Mouse (Mus musculus) liver, embryonic 14 days (tissue): ENCODE results near the gene 4930432M17Rik. TPM values are rescaled to one million over a fixed set of nuclear protein-coding genes. Genes with fewer than 3 reads are reported as not detected.

Experiments used
- polyA plus RNA-seq: library from polyadenylated mRNA; depleted of rRNA; stranded (reverse); fragments of >200 nt; gene quantifications from 2 replicates; pipeline ENCODE4 v1.2.3, GENCODE M21; 2012; rRNA removed

4930432M17Rik gene
- polyA plus RNA-seq, result not detected in 2 replicates

DNA sequence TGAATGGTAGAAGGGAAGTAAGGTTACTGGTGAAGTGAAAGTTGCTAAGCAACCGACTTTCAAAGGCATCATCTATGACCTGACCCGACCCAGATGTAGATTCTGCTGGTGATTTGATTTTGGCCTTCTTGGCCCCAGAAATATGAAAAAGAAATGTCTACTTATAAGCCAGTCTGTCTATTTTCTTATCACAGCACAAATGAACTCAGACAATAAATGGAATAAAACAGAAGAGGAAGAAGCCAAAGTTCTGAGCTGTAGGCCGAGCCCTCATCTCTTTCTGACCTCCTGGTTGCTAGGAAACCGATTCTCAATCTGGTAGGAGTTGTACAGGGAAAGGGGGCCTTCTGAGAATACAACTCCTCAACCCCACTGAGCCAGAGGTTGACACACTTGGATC is at the start of gene 4930432M17Rik:
Gene 4930432M17Rik, plus strand, starts transcription at position 301 of the 400 bp plus-strand sequence.

DNA sequence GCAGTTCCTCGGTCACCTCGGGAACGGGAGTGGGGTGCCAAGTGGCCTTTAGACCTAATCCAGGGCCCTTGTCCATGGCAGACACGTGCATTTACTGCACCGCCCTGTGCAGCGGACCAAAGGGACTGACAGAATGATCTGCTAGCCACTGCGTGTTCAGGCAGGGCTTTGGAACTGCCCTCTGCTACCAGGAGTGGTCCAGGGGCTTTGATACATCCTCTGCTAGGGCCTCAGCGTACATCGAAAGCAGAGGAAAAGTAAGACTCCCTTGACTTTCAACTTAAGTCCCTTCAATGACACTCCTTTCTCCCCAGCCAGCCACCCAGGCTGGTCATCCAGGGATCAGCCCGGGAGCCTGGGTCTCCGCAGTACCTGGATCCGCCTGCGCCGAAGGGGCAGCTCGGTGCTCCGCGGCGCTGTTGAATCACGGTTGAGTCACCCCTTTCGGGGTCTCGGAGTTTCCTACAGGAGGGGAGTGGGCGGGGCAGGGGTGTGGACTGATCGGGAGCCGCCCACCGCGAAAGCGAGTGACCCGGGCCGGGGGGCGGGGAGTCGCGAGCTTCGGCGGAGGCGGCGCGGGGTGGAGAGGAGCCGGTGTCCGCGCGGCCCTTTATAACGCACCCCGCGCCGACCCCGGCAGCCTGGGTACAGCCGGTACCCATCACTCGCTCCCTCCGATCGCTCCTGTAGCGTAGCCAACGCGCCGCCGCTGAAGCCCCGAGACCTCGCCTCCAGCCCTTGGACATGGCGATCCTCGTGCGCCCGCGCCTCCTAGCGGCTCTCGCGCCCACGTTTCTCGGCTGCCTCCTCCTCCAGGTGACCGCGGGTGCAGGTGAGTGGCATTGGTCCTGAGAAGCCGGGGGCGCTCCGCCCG is 52.6 kb downstream of the 4930432M17Rik start, which contains the start of gene F3:
Gene F3, plus strand, starts transcription at position 567 of the 874 bp plus-strand sequence.

Other genes starting within 250 kb of the 4930432M17Rik start
- gene Cnn3, start 244.3 kb upstream of the 4930432M17Rik start, polyA plus RNA-seq, result 63.1 and 64.3 TPM in 2 replicates
- 4.5 and 4.6 TPM in 2 replicates for gene Slc44a3, start 138.4 kb upstream of the 4930432M17Rik start, polyA plus RNA-seq
- gene F3, start 52.8 kb downstream of the 4930432M17Rik start, polyA plus RNA-seq, result 0.15 and 0.30 TPM in 2 replicates
- 4.4 and 7.9 TPM in 2 replicates for gene Abcd3, start 144.5 kb downstream of the 4930432M17Rik start, polyA plus RNA-seq